Mouse (Mus musculus) midbrain, embryonic 11.5 days (tissue): ENCODE data around the gene 4931422A03Rik. TPM values are rescaled to one million over a fixed set of nuclear protein-coding genes. Genes with fewer than 3 reads are reported as not detected.

Source experiments
- ATAC-seq: fragments of 200-750 bp; cut with Nextera tagmentation; 2 replicates; pipeline ENCODE4 v1.8.0; 2017; ENCODE audit warnings: moderate TSS enrichment, moderate library complexity; ENCODE audit not compliant: low FRiP score
- DNase-seq: peaks from one replicate; pipeline ENCODE4 v3.0.0; 2015; ENCODE audit warnings: low spot score; ENCODE audit errors: missing footprints
- H3K27ac ChIP-seq: fragments of 300-500 bp; sonication (generic); 2 replicates; pipeline ENCODE4 v1.5.1; 2014; ENCODE audit warnings: low read depth, low read length
- H3K27me3 ChIP-seq: fragments of 300-500 bp; sonication (generic); 2 replicates; pipeline ENCODE4 v1.6.1; 2014; ENCODE audit warnings: mild to moderate bottlenecking, low read length, moderate library complexity, mixed read lengths; ENCODE audit not compliant: control insufficient read depth, insufficient read depth
- H3K36me3 ChIP-seq: fragments of 300-500 bp; sonication (generic); 2 replicates; pipeline ENCODE4 v1.6.1; 2014; ENCODE audit warnings: mild to moderate bottlenecking, low read length, moderate library complexity, mixed read lengths; ENCODE audit not compliant: control insufficient read depth, insufficient read depth
- H3K4me1 ChIP-seq: fragments of 300-500 bp; sonication (generic); 2 replicates; pipeline ENCODE4 v1.6.1; 2014; ENCODE audit warnings: low read length; ENCODE audit not compliant: control insufficient read depth, insufficient read depth
- H3K4me2 ChIP-seq: fragments of 300-500 bp; sonication (generic); 2 replicates; pipeline ENCODE4 v1.6.1; 2014; ENCODE audit warnings: mild to moderate bottlenecking, moderate library complexity
- H3K4me3 ChIP-seq: fragments of 300-500 bp; sonication (generic); 2 replicates; pipeline ENCODE4 v1.5.1; 2014; ENCODE audit warnings: low read depth, low read length
- H3K9ac ChIP-seq: fragments of 300-500 bp; sonication (generic); 2 replicates; pipeline ENCODE4 v1.6.1; 2014; ENCODE audit warnings: low read length
- H3K9me3 ChIP-seq: fragments of 300-500 bp; sonication (generic); 2 replicates; pipeline ENCODE4 v1.6.1; 2016; ENCODE audit warnings: low read length; ENCODE audit not compliant: control insufficient read depth
- WGBS: fragments of 180-500 bp; shearing (Covaris S2); extraction: QIAGEN DNeasy Blood & Tissue Kit; methylation state at CpG from one replicate; pipeline ENCODE4 v1.1.7; 2014; 5-methylcytosine and 5-hydroxymethylcytosine counted together
- polyA plus RNA-seq: library from polyadenylated mRNA; unstranded; fragments of >200 nt; fragmentation: Nextera tagmentation; extraction: Ambion mirVana; gene quantifications from 2 replicates; pipeline ENCODE4 v1.2.1, GENCODE M21; 2014

The 4931422A03Rik gene
- polyA plus RNA-seq, 1 experiment from 2014 or later = 1.1 TPM

- Histone ChIP-seq H3K4me2 (no peak overlapping the region), H3K9ac (no peak overlapping the region), H3K36me3 (no peaks in the 10 kb centered on the region), H3K4me1 (no peaks in the 10 kb centered on the region), H3K27ac (no peak overlapping the region), H3K27me3 (no peaks in the 10 kb centered on the region), H3K4me3 (no peak overlapping the region), H3K9me3 (no peaks in the 10 kb centered on the region)
- WGBS = 88% methylated on average over 1 of the region's 1 CpGs
- ATAC-seq (no peak), DNase-seq (no peak)
These were observed 30.2 kb upstream of the 4931422A03Rik start for GRCm38 (mm10) chr2:104058381-104058780.

GRCm38 (mm10) chr2:104044479-104045080 lies 16.4 kb upstream of the 4931422A03Rik start:
- ATAC-seq (no peak), DNase-seq (peak; percentile 79)
- Histone ChIP-seq H3K36me3 (peaks cover 7% of the 10 kb centered on the region; the same call in 1 of the 2 replicates), H3K4me3 (no peak overlapping the region), H3K27ac (no peak overlapping the region), H3K4me2 (no peak overlapping the region), H3K9ac (no peak overlapping the region), H3K9me3 (no peaks in the 10 kb centered on the region), H3K4me1 (no peaks in the 10 kb centered on the region), H3K27me3 (no peaks in the 10 kb centered on the region)
- 86% methylated on average over 1 of the region's 1 CpGs for WGBS

- Histone ChIP-seq H3K4me1 (no peaks in the 10 kb centered on the region), H3K9ac (no peak overlapping the region), H3K36me3 (peaks cover 7% of the 10 kb centered on the region; the same call in 1 of the 2 replicates), H3K4me2 (no peak overlapping the region), H3K4me3 (no peak overlapping the region), H3K27me3 (no peaks in the 10 kb centered on the region), H3K9me3 (no peaks in the 10 kb centered on the region), H3K27ac (no peak overlapping the region)
- ATAC-seq (no peak), DNase-seq (peak; percentile 71)
- 56% methylated on average over 5 of the region's 5 CpGs for WGBS
These were observed 15.7 kb upstream of the 4931422A03Rik start for GRCm38 (mm10) chr2:104043624-104044478.

DNA sequence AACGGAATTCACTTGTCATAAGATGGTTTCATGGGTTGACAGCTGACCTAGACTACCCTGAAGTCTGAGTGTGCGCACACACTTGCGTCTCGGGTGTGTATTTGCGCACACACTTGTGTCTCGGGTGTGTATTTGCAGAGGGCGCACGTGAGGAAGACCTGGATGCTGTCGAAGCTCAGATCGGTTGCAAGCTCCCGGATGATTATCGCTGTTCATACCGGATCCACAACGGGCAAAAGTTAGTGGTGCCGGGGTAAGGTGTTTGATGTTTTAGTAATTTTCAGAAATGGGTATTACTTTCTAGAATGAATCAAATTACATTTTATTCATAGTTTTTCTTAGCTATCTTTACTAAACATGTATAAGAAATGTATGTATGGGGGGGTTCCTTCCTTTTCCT lies 14.6 kb upstream of the 4931422A03Rik start:
- Histone ChIP-seq H3K27me3 (no peaks in the 10 kb centered on the region), H3K27ac (no peak overlapping the region), H3K4me3 (no peak overlapping the region), H3K9me3 (no peaks in the 10 kb centered on the region), H3K9ac (no peak overlapping the region), H3K36me3 (peaks cover 4% of the 10 kb centered on the region; the same call in 1 of the 2 replicates), H3K4me2 (no peak overlapping the region), H3K4me1 (no peaks in the 10 kb centered on the region)
- ATAC-seq (no peak), DNase-seq (peak; percentile 56)
- WGBS = 96% methylated on average over 15 of the region's 15 CpGs

GRCm38 (mm10) chr2:104041632-104042031 lies 13.5 kb upstream of the 4931422A03Rik start:
- Histone ChIP-seq H3K27ac (no peak overlapping the region), H3K4me1 (no peaks in the 10 kb centered on the region), H3K9ac (no peak overlapping the region), H3K36me3 (peaks cover 4% of the 10 kb centered on the region; the same call in 1 of the 2 replicates), H3K9me3 (no peaks in the 10 kb centered on the region), H3K27me3 (no peaks in the 10 kb centered on the region), H3K4me2 (no peak overlapping the region), H3K4me3 (no peak overlapping the region)
- ATAC-seq (no peak), DNase-seq (no peak)
- 89% methylated on average over 5 of the region's 5 CpGs for WGBS

- no peaks in the 10 kb centered on the region for H3K36me3 ChIP-seq
- H3K4me1 ChIP-seq = no peaks in the 10 kb centered on the region
- H3K9ac ChIP-seq = no peak overlapping the region
- 67% methylated on average over 2 of the region's 2 CpGs for WGBS
- H3K9me3 ChIP-seq = no peaks in the 10 kb centered on the region
- no peaks in the 10 kb centered on the region for H3K27me3 ChIP-seq
- peak; percentile 59 for DNase-seq
- H3K4me3 ChIP-seq = no peak overlapping the region
- no peak overlapping the region for H3K4me2 ChIP-seq
- ATAC-seq = no peak
- H3K27ac ChIP-seq = no peak overlapping the region
These were observed 10.1 kb upstream of the 4931422A03Rik start for GRCm38 (mm10) chr2:104038236-104038635.

DNA sequence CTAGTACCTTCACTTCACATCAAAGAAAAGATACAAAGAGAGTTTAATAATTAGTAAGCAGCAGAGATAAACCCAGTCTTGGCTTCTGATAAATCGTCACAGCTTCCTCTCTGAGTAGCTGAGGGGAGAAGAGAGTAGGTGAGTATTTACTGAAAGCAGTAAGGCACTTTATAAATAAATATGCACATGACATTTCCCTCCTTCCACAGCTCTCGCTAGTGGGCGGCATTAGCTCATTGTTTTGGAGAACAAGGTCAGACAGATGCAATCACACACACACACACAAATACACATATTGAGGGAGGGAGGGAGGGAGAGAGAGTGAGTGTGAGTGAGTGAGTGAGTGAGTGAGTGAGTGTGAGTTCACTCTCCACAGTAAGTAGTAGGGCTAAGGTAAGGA lies 8.2 kb upstream of the 4931422A03Rik start:
- H3K9ac ChIP-seq = no peak overlapping the region
- ATAC-seq (no peak), DNase-seq (no peak)
- H3K36me3 ChIP-seq = no peaks in the 10 kb centered on the region
- H3K4me2 ChIP-seq = no peak overlapping the region
- H3K4me1 ChIP-seq = no peaks in the 10 kb centered on the region
- H3K27me3 ChIP-seq = no peaks in the 10 kb centered on the region
- H3K27ac ChIP-seq = no peak overlapping the region
- H3K4me3 ChIP-seq = no peak overlapping the region
- no peaks in the 10 kb centered on the region for H3K9me3 ChIP-seq
- 84% methylated on average over 3 of the region's 3 CpGs for WGBS

- WGBS = 87% methylated on average over 6 of the region's 6 CpGs
- no peak overlapping the region for H3K4me3 ChIP-seq
- ATAC-seq = no peak
- H3K9ac ChIP-seq = no peak overlapping the region
- H3K27me3 ChIP-seq = no peaks in the 10 kb centered on the region
- H3K4me2 ChIP-seq = no peak overlapping the region
- H3K36me3 ChIP-seq = no peaks in the 10 kb centered on the region
- H3K27ac ChIP-seq = no peak overlapping the region
- DNase-seq = peak; percentile 39
- H3K4me1 ChIP-seq = no peaks in the 10 kb centered on the region
- no peaks in the 10 kb centered on the region for H3K9me3 ChIP-seq
These were observed 7.4 kb upstream of the 4931422A03Rik start for GRCm38 (mm10) chr2:104035595-104035994.

DNA sequence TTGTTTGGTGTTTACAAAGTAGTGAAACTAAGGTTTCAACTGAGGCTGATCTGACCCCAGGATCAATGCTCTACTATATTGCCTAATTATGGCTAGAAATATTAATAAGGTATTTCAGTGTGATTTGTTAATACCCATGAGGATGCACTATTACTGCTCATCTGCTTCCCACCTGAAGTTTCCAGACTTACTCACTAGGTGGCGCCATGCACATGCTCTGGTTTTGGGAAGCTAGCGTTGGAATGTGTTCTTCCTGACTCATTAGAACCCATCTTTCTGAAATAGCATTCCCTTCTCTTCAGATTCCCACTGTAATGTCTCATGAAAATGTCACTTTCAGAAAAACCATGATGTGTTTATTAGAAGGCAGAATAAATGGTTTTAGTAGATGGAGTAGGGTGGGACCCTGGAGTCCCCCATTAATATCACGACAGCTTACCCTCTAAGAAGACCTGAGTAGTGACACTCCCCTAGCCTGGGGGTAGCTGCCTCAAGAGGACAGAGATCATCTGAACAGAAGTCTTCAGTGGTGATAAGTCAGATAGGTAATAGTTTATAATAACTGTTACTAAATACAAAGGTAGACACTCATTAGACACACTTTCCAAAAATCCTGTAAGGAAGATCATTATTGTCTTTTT lies 6.8 kb upstream of the 4931422A03Rik start:
- Histone ChIP-seq H3K27ac (no peak overlapping the region), H3K4me3 (no peak overlapping the region), H3K9ac (no peak overlapping the region), H3K4me2 (no peak overlapping the region), H3K4me1 (no peaks in the 10 kb centered on the region), H3K9me3 (no peaks in the 10 kb centered on the region), H3K27me3 (no peaks in the 10 kb centered on the region), H3K36me3 (no peaks in the 10 kb centered on the region)
- DNase-seq = peak; percentile 98
- no peak for ATAC-seq
- WGBS = 31% methylated on average over 3 of the region's 3 CpGs
